Comparison of ENCODE assay signal across 19 mouse cellular contexts in genomic region chr12:17486062-17486770, GRCm38 (mm10). TPM values are rescaled to one million over a fixed set of nuclear protein-coding genes. Genes with fewer than 3 reads are reported as not detected.
DNase-seq lines count a peak whose midpoint lies in the region; ATAC-seq and TF ChIP-seq lines count a peak whose summit lies in the region.
"Had no signal": no experiment of that assay in that cellular context is flagged by ENCODE, and none has a peak within 500 bp of the region (broad histone marks: within the 10 kb centered on the region; RNA-seq: fewer than 3 reads in every experiment).

No protein-coding gene starts in this region.

- in situ Hi-C loops in CH12.LX (cut with MboI; ENCODE audit: low pct_ligation_motif_present, low pct_unique_long_range_greater_than_20kb, low sequenced_read_pairs) = no loop called here

- H3K79me2 ChIP-seq in CH12.LX (replicated peaks; ENCODE audit: control insufficient read depth, extremely low read depth, insufficient read depth, poor library complexity, severe bottlenecking) = no peaks in the 10 kb centered on the region

- no peak for TF ChIP-seq RAD21 in CH12.LX (IDR thresholded peaks at IDR 0.05; ENCODE audit: low read depth, low read length)

- H3K36me3 ChIP-seq in hindbrain, embryonic 11.5 days (ENCODE audit: control insufficient read depth, insufficient read depth, low read length) = no peaks in the 10 kb centered on the region
- no peaks in the 10 kb centered on the region for H3K36me3 ChIP-seq in hindbrain, embryonic 10.5 days
- H3K36me3 ChIP-seq in CH12.LX (replicated peaks in 1 of 2; ENCODE audit: control insufficient read depth in 1 of 2, insufficient read depth in 1 of 2, low read length in 1 of 2) = no peaks in the 10 kb centered on the region
- H3K36me3 ChIP-seq in forebrain, embryonic 13.5 days (ENCODE audit: poor library complexity, severe bottlenecking) = no peaks in the 10 kb centered on the region
- no peaks in the 10 kb centered on the region for H3K36me3 ChIP-seq in midbrain, embryonic 14.5 days (ENCODE audit: control insufficient read depth, insufficient read depth, low read length)
- H3K36me3 ChIP-seq: embryonic facial prominence, embryonic 15.5 days; heart, embryonic 10.5 days; lung, embryonic 15.5 days had no signal

- TF ChIP-seq EP300 in CH12.LX (IDR thresholded peaks at IDR 0.05; ENCODE audit: low read length) = peak; percentile 76

- H3K9me3 ChIP-seq in hindbrain, embryonic 11.5 days (ENCODE audit: control insufficient read depth, low read length) = no peaks in the 10 kb centered on the region
- no peaks in the 10 kb centered on the region for H3K9me3 ChIP-seq in hindbrain, embryonic 10.5 days
- peaks cover 3% of the 10 kb centered on the region for H3K9me3 ChIP-seq in CH12.LX (replicated peaks; ENCODE audit: low read length)
- H3K9me3 ChIP-seq in forebrain, embryonic 13.5 days (replicated peaks) = no peaks in the 10 kb centered on the region
- H3K9me3 ChIP-seq in midbrain, embryonic 14.5 days (ENCODE audit: control insufficient read depth, low read length) = no peaks in the 10 kb centered on the region
- H3K9me3 ChIP-seq: embryonic facial prominence, embryonic 15.5 days; heart, embryonic 10.5 days; lung, embryonic 15.5 days had no signal

- TF ChIP-seq CTCF in CH12.LX (conservative IDR thresholded peaks at IDR 0.05 in 1 of 2, IDR thresholded peaks at IDR 0.05 in 1 of 2; ENCODE audit: low read depth in 2 of 2, low read length in 2 of 2) = no peak

- no peak overlapping the region for H3K27ac ChIP-seq in hindbrain, embryonic 11.5 days (ENCODE audit: low read depth, low read length)
- no peak overlapping the region for H3K27ac ChIP-seq in hindbrain, embryonic 10.5 days
- H3K27ac ChIP-seq in CH12.LX (ENCODE audit: insufficient read depth, low read depth) = peak overlapping the region; percentile 87
- peak overlapping the region; percentile 57; the same call in 1 of the 2 replicates for H3K27ac ChIP-seq in forebrain, embryonic 13.5 days
- no peak overlapping the region for H3K27ac ChIP-seq in midbrain, embryonic 14.5 days (replicated peaks; ENCODE audit: low read depth, low read length)
- H3K27ac ChIP-seq: embryonic facial prominence, embryonic 15.5 days; heart, embryonic 10.5 days; lung, embryonic 15.5 days had no signal

- H3K4me2 ChIP-seq in hindbrain, embryonic 11.5 days (replicated peaks; ENCODE audit: low read depth, low read length) = no peak overlapping the region
- H3K4me2 ChIP-seq in CH12.LX (ENCODE audit: insufficient read depth, low read depth, poor library complexity, severe bottlenecking) = peak overlapping the region; percentile 10; the same call in 1 of the 2 replicates
- H3K4me2 ChIP-seq in forebrain, embryonic 13.5 days = peak overlapping the region; percentile 32
- peak overlapping the region; percentile 9; the same call in 1 of the 2 replicates for H3K4me2 ChIP-seq in midbrain, embryonic 14.5 days (ENCODE audit: low read length)
- H3K4me2 ChIP-seq: embryonic facial prominence, embryonic 15.5 days; liver, embryonic 11.5 days; lung, embryonic 15.5 days had no signal

- H3K27me3 ChIP-seq in hindbrain, embryonic 11.5 days (ENCODE audit: control insufficient read depth, insufficient read depth, low read length) = no peaks in the 10 kb centered on the region
- H3K27me3 ChIP-seq in hindbrain, embryonic 10.5 days (ENCODE audit: insufficient read depth, poor library complexity, severe bottlenecking) = no peaks in the 10 kb centered on the region
- H3K27me3 ChIP-seq in CH12.LX (replicated peaks) = no peaks in the 10 kb centered on the region
- no peaks in the 10 kb centered on the region for H3K27me3 ChIP-seq in forebrain, embryonic 13.5 days
- no peaks in the 10 kb centered on the region for H3K27me3 ChIP-seq in midbrain, embryonic 14.5 days (ENCODE audit: control insufficient read depth, insufficient read depth, low read length)
- H3K27me3 ChIP-seq: embryonic facial prominence, embryonic 15.5 days; lung, embryonic 15.5 days had no signal

- peak; percentile 38; the same call in 1 of the 2 replicates for ATAC-seq in hindbrain, embryonic 11.5 days (ENCODE audit: low FRiP score)
- ATAC-seq in forebrain, embryonic 13.5 days = peak; percentile 87
- peak; percentile 41; the same call in 1 of the 2 replicates for ATAC-seq in midbrain, embryonic 14.5 days (ENCODE audit: low FRiP score, low TSS enrichment)

- 33% methylated on average over 9 of the region's 9 CpGs for WGBS in hindbrain, embryonic 11.5 days
- 36% methylated on average over 9 of the region's 9 CpGs for WGBS in hindbrain, embryonic 10.5 days
- 26% methylated on average over 9 of the region's 9 CpGs for WGBS in forebrain, embryonic 13.5 days
- WGBS in midbrain, embryonic 14.5 days = 23% methylated on average over 9 of the region's 9 CpGs

- H3K9ac ChIP-seq in hindbrain, embryonic 11.5 days (ENCODE audit: low read depth, low read length) = no peak overlapping the region
- H3K9ac ChIP-seq in CH12.LX (ENCODE audit: insufficient read depth, low read depth) = peak overlapping the region; percentile 30
- no peak overlapping the region for H3K9ac ChIP-seq in forebrain, embryonic 13.5 days
- no peak overlapping the region for H3K9ac ChIP-seq in midbrain, embryonic 14.5 days (replicated peaks; ENCODE audit: low read length)
- H3K9ac ChIP-seq: embryonic facial prominence, embryonic 15.5 days; lung, embryonic 15.5 days had no signal

- no peaks in the 10 kb centered on the region for H3K4me1 ChIP-seq in hindbrain, embryonic 11.5 days (replicated peaks; ENCODE audit: control insufficient read depth, insufficient read depth, low read length)
- peaks cover 11% of the 10 kb centered on the region for H3K4me1 ChIP-seq in hindbrain, embryonic 10.5 days (replicated peaks)
- H3K4me1 ChIP-seq in CH12.LX (ENCODE audit: control insufficient read depth in 1 of 2, insufficient read depth in 2 of 2) = peaks cover 12 to 69% of the 10 kb centered on the region in 2 experiments
- peaks cover 11% of the 10 kb centered on the region for H3K4me1 ChIP-seq in forebrain, embryonic 13.5 days
- H3K4me1 ChIP-seq in midbrain, embryonic 14.5 days (ENCODE audit: control insufficient read depth, insufficient read depth, low read length) = no peaks in the 10 kb centered on the region
- H3K4me1 ChIP-seq: embryonic facial prominence, embryonic 15.5 days; lung, embryonic 15.5 days had no signal

- H3K4me3 ChIP-seq in hindbrain, embryonic 11.5 days (ENCODE audit: low read depth, low read length) = no peak overlapping the region
- no peak overlapping the region for H3K4me3 ChIP-seq in hindbrain, embryonic 10.5 days
- H3K4me3 ChIP-seq in CH12.LX (replicated peaks in 1 of 3; ENCODE audit: low read depth in 2 of 3, low read length in 2 of 3, poor library complexity in 1 of 3) = peak overlapping the region in 2 of 3 experiments; percentile 14 to 25
- no peak overlapping the region for H3K4me3 ChIP-seq in forebrain, embryonic 13.5 days
- no peak overlapping the region for H3K4me3 ChIP-seq in midbrain, embryonic 14.5 days (replicated peaks; ENCODE audit: low read depth, low read length)
- H3K4me3 ChIP-seq: embryonic facial prominence, embryonic 15.5 days; heart, embryonic 10.5 days; lung, embryonic 15.5 days; megakaryocyte, embryonic 14.5 days had no signal

- TF ChIP-seq POLR2A in CH12.LX (IDR thresholded peaks at IDR 0.05; ENCODE audit: low read depth, low read length) = 0 out of 2 replicates have a peak, but pooled peaks have one; percentile 28

- intact Hi-C loops in left cerebral cortex, postnatal 25 days (cut with DNase I) = no loop called here

- dilution Hi-C loops in CH12.LX (cut with MboI; ENCODE audit: extremely low pct_ligation_motif_present, extremely low pct_unique_long_range_greater_than_20kb, low sequenced_read_pairs) = no loop called here

- no peak for DNase-seq in hindbrain, embryonic 11.5 days (ENCODE audit: low spot score)
- DNase-seq in hindbrain, embryonic 10.5 days (ENCODE audit: low spot score) = no peak
- DNase-seq in CH12.LX (ENCODE audit: extremely low read depth) = peak; percentile 87
- peak; percentile 52 for DNase-seq in midbrain, embryonic 14.5 days
- DNase-seq in testis, postnatal 10 days (ENCODE audit: low spot score) = no peak
- no peak for DNase-seq in left cerebral cortex, postnatal 25 days (ENCODE audit: low spot score in 2 of 2)
- no peak for DNase-seq in c-Kit-positive CD71-positive TER-119-positive erythroid progenitor cells, embryonic 14.5 days (ENCODE audit: low spot score)
- DNase-seq: cerebellum, adult 8-10 months; gastrocnemius, postnatal 25 days; kidney, adult 11 months; kidney, postnatal 36 days; left cerebral cortex, postnatal 4 days; right cerebral cortex, adult 18-20 months had no signal

TF ChIP-seq in CH12.LX, 34 proteins besides CTCF, POLR2A, EP300 and RAD21 (continues in another document):
- TF ChIP-seq USF1 (IDR thresholded peaks at IDR 0.05; ENCODE audit: low read depth, low read length) (no peak), BHLHE40 (IDR thresholded peaks at IDR 0.05; ENCODE audit: low read depth, low read length) (peak; percentile 91), MYC (IDR thresholded peaks at IDR 0.05; ENCODE audit: low read depth, low read length) (peak; percentile 39; the same call in 1 of the 2 replicates), TCF12 (IDR thresholded peaks at IDR 0.05; ENCODE audit: low read depth, low read length) (peak; percentile 58; the same call in 1 of the 2 replicates), ZNF384 (IDR thresholded peaks at IDR 0.05; ENCODE audit: low read depth, low read length) (no peak), E2F4 (IDR thresholded peaks at IDR 0.05; ENCODE audit: insufficient replicate concordance, low read depth, low read length) (peak; percentile 88; the same call in 1 of the 2 replicates), MEF2A (IDR thresholded peaks at IDR 0.05; ENCODE audit: borderline replicate concordance, low read depth, low read length) (no peak; the same call in 1 of the 2 replicates), KAT2A (IDR thresholded peaks at IDR 0.05; ENCODE audit: insufficient replicate concordance, low read length) (no peak), SMC3 (IDR thresholded peaks at IDR 0.05; ENCODE audit: low read depth, low read length) (no peak), JUND (conservative IDR thresholded peaks at IDR 0.05; ENCODE audit: low read depth, low read length) (peak; percentile 56; the same call in 1 of the 2 replicates), NRF1 (IDR thresholded peaks at IDR 0.05; ENCODE audit: low read depth, low read length) (no peak), RCOR1 (conservative IDR thresholded peaks at IDR 0.05; ENCODE audit: low read depth, low read length) (no peak)

RNA-seq across cellular contexts. Expression of gene Odc1, which starts 58.4 kb away (rescaled TPM):
- 267 and 302 TPM in 2 replicates for polyA plus RNA-seq in hindbrain, embryonic 11.5 days (2014; fragmentation: Nextera tagmentation; extraction: Ambion mirVana)
- 274 and 286 TPM in 2 replicates for polyA plus RNA-seq in hindbrain, embryonic 10.5 days (2016; fragmentation: Nextera tagmentation; extraction: Ambion mirVana)
- total RNA-seq in CH12.LX (2012; rRNA removed) = 1,757 and 1,839 TPM in 2 replicates
- total RNA-seq in CH12.LX (2014; rRNA removed) = 2,455 and 2,545 TPM in 2 replicates
- 2,544 and 2,567 TPM in 2 replicates for polyA plus RNA-seq in CH12.LX (2012; ENCODE audit: insufficient read length, low read depth)
- 236 and 267 TPM in 2 replicates for polyA plus RNA-seq in forebrain, embryonic 13.5 days (2015; fragmentation: Nextera tagmentation; extraction: Ambion mirVana)
- polyA plus RNA-seq in midbrain, embryonic 14.5 days (2014; fragmentation: Nextera tagmentation; extraction: Ambion mirVana) = 149 and 192 TPM in 2 replicates
- 10 to 100 TPM; 56.0 to 63.5 TPM for total RNA-seq in left cerebral cortex, postnatal 25 days (2021)

Comparison
In these comparisons a context has a peak if more than half of its experiments do, and no peak if none do; other contexts are left out.
1. DNase-seq: peak in CH12.LX (single experiment) and midbrain, embryonic 14.5 days (single experiment); none in hindbrain, embryonic 11.5 days (single experiment), hindbrain, embryonic 10.5 days (single experiment), testis, postnatal 10 days (single experiment), left cerebral cortex, postnatal 25 days (0 of 2) and c-Kit-positive CD71-positive TER-119-positive erythroid progenitor cells, embryonic 14.5 days (single experiment).
2. H3K27ac ChIP-seq: peak in CH12.LX (single experiment) and forebrain, embryonic 13.5 days (single experiment); none in hindbrain, embryonic 11.5 days (single experiment), hindbrain, embryonic 10.5 days (single experiment) and midbrain, embryonic 14.5 days (single experiment).
3. H3K4me3 ChIP-seq: peak in CH12.LX (2 of 3); none in hindbrain, embryonic 11.5 days (single experiment), hindbrain, embryonic 10.5 days (single experiment), forebrain, embryonic 13.5 days (single experiment) and midbrain, embryonic 14.5 days (single experiment).
4. Peak in every context shown above with its lines, with median percentiles within 50 percentile points of each other: ATAC-seq.